Mouse (Mus musculus) activated CD4-positive, CD25-positive, alpha-beta regulatory T cell, adult 4 months (primary cell): ENCODE results near the gene Fance. TPM values are rescaled to one million over a fixed set of nuclear protein-coding genes. Genes with fewer than 3 reads are reported as not detected.

Experiments
- polyA plus RNA-seq, 2 experiments: library from polyadenylated mRNA; unstranded; fragments of 100-300 nt; shearing (Covaris generic); gene quantifications; one replicate each; pipeline ENCODE4 v1.2.1; 2017

The Fance gene
- polyA plus RNA-seq, 2 experiments from 2014 or later = 3.4 to 6.4 TPM

Other genes starting within 250 kb of the Fance start
- 1 to 10 TPM; 1.0 to 1.6 TPM for gene Tcp11, start 232.9 kb upstream of the Fance start, polyA plus RNA-seq
- not detected for gene Scube3, start 171.4 kb upstream of the Fance start, polyA plus RNA-seq
- gene Zfp523, start 136.4 kb upstream of the Fance start, polyA plus RNA-seq = 1 to 10 TPM; 4.2 to 5.1 TPM
- 10 to 100 TPM; 36.2 to 43.1 TPM for gene Def6, start 105.7 kb upstream of the Fance start, polyA plus RNA-seq
- gene Ppard, start 80.8 kb upstream of the Fance start, polyA plus RNA-seq = 1 to 10 TPM; 1.7 to 1.9 TPM
- gene Rpl10a, start 15.0 kb downstream of the Fance start, polyA plus RNA-seq = 1,000 to 10,000 TPM in 1 of 2 experiments, 100 to 1,000 TPM in 1; 852 to 1,030 TPM
- gene Tead3, start 37.3 kb downstream of the Fance start, polyA plus RNA-seq = not detected
- not detected for gene Tulp1, start 51.7 kb downstream of the Fance start, polyA plus RNA-seq
- 10 to 100 TPM; 17.9 to 24.0 TPM for gene Fkbp5, start 204.0 kb downstream of the Fance start, polyA plus RNA-seq
- not detected for gene Armc12, start 217.3 kb downstream of the Fance start, polyA plus RNA-seq
- not detected for gene Clpsl2, start 235.9 kb downstream of the Fance start, polyA plus RNA-seq
- not detected for gene Clps, start 247.2 kb downstream of the Fance start, polyA plus RNA-seq